Mouse (Mus musculus): ENCODE results near the gene Nphs1. TPM values are rescaled to one million over a fixed set of nuclear protein-coding genes. Genes with fewer than 3 reads are reported as not detected.

Nphs1 gene
- polyA plus RNA-seq, 1 experiment, result 30.9 TPM

DNA sequence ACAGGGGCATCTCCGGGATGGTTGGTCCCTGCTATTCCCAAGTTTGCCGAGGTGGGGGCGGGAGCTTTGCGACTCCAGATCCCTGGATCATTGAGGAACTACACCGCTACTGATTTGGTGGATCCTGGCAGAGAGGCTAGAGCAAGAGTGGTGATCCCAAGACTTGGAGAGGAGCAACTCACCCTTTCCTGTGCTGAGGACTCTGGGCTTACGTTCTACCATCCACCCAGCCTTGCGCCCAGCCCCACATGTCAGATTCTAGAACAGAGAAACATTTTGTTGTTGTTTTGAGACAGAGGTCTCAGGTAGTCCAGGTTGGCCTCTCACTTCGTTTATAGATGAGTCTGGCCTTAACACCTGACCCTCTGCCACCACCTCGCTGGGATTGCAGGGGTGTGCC is 35.6 kb upstream of the Nphs1 start:
- H3K4me1 ChIP-seq (ENCODE audit: control insufficient read depth, insufficient read depth, low read length), result no peaks in the 10 kb centered on the region

DNA sequence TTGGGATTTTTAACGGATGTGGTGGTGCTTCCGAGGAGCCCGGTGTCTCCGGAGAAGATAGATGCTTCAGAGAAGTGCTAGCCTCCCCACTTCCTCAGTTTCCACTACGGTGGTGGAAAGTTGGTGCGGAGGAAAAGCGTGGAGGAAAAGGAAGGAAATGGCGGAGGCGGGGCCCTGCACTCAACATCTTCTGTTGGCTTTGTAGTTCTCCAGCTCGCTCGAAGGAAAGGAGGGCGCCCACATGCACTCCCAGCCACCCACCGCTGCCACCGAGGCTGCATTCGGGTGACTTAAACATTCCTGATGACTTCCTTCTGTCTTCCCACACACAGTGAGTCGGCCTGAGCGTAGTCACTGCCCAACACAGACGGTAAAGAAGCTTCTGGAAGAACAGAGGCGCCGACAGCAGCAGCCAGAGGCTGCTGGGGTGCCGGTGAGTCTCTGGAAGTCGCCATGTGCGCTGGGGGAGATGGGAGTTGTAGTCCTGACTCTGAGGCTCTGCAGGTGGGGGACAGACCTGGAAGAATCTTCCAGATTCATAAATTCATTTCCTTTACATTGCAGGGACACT is 35.0 kb upstream of the Nphs1 start:
- Histone ChIP-seq H3K9ac (ENCODE audit: low read depth, poor library complexity, severe bottlenecking) (peak overlapping the region; percentile 82), H3K27ac (ENCODE audit: insufficient read depth, low read length) (0 out of 2 replicates have a peak overlapping the region, but pooled peaks have one; percentile 30)
- TF ChIP-seq CTCF (IDR thresholded peaks at IDR 0.05; ENCODE audit: low read depth, low read length) (no peak), EP300 (IDR thresholded peaks at IDR 0.05; ENCODE audit: insufficient read depth, low read depth, low read length) (no peak), POLR2A (IDR thresholded peaks at IDR 0.05; ENCODE audit: insufficient read depth, low read length) (no peak)

More for the DNA sequence above, 35.6 kb upstream of the Nphs1 start:
- Histone ChIP-seq H3K27ac (ENCODE audit: insufficient read depth, low read length) (peak overlapping the region; percentile 30; the same call in 1 of the 2 replicates), H3K36me3 (ENCODE audit: control insufficient read depth, insufficient read depth, low read length, poor library complexity, severe bottlenecking) (peaks cover 24% of the 10 kb centered on the region), H3K9ac (ENCODE audit: low read depth, poor library complexity, severe bottlenecking) (peak overlapping the region; percentile 82), H3K27me3 (ENCODE audit: control insufficient read depth, insufficient read depth, low read length, poor library complexity, severe bottlenecking) (no peaks in the 10 kb centered on the region), H3K9me3 (replicated peaks; ENCODE audit: control insufficient read depth, insufficient read depth, low read length, poor library complexity, severe bottlenecking) (no peaks in the 10 kb centered on the region), H3K4me3 (ENCODE audit: low read depth, low read length) (peak overlapping the region; percentile 71)
- TF ChIP-seq POLR2A (IDR thresholded peaks at IDR 0.05; ENCODE audit: insufficient read depth, low read length), result no peak
- TF ChIP-seq EP300 (IDR thresholded peaks at IDR 0.05; ENCODE audit: insufficient read depth, low read depth, low read length), result no peak
- no peak for TF ChIP-seq CTCF (IDR thresholded peaks at IDR 0.05; ENCODE audit: low read depth, low read length)

DNA sequence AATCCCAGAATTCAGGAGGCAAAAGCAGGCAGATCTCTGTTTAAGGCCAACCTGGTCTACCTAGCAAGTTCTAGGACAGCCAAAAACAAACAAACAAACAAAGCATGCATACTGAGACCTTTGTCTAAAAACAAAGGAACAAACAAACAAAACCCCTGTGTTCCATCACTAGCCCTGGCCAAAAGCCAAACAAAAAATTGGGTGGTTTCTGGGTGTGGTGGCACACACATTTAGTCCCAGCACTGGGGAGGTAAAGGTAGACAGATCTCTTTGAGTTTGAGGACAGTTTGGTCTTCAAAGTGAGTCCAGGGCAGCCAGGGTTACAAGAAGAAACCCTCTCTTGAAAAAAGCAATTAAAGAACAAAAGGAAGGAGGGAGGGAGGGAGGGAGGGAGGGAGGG is 28.8 kb upstream of the Nphs1 start:
- no peaks in the 10 kb centered on the region for H3K27me3 ChIP-seq (ENCODE audit: control insufficient read depth, insufficient read depth, low read length, poor library complexity, severe bottlenecking)
- no peak overlapping the region for H3K4me3 ChIP-seq (ENCODE audit: low read depth, low read length)
- no peak overlapping the region for H3K27ac ChIP-seq (ENCODE audit: insufficient read depth, low read length)
- no peak overlapping the region for H3K9ac ChIP-seq (ENCODE audit: low read depth, poor library complexity, severe bottlenecking)
- H3K4me1 ChIP-seq (ENCODE audit: control insufficient read depth, insufficient read depth, low read length), result peaks cover 2% of the 10 kb centered on the region
- peaks cover 31% of the 10 kb centered on the region for H3K36me3 ChIP-seq (ENCODE audit: control insufficient read depth, insufficient read depth, low read length, poor library complexity, severe bottlenecking)
- TF ChIP-seq POLR2A (IDR thresholded peaks at IDR 0.05; ENCODE audit: insufficient read depth, low read length) (no peak), EP300 (IDR thresholded peaks at IDR 0.05; ENCODE audit: insufficient read depth, low read depth, low read length) (no peak), CTCF (IDR thresholded peaks at IDR 0.05; ENCODE audit: low read depth, low read length) (no peak)
- H3K9me3 ChIP-seq (replicated peaks; ENCODE audit: control insufficient read depth, insufficient read depth, low read length, poor library complexity, severe bottlenecking), result no peaks in the 10 kb centered on the region

More for the DNA sequence above, 35.0 kb upstream of the Nphs1 start:
- no peaks in the 10 kb centered on the region for H3K27me3 ChIP-seq (ENCODE audit: control insufficient read depth, insufficient read depth, low read length, poor library complexity, severe bottlenecking)
- H3K9me3 ChIP-seq (replicated peaks; ENCODE audit: control insufficient read depth, insufficient read depth, low read length, poor library complexity, severe bottlenecking), result no peaks in the 10 kb centered on the region
- H3K4me3 ChIP-seq (ENCODE audit: low read depth, low read length), result peak overlapping the region; percentile 71
- H3K4me1 ChIP-seq (ENCODE audit: control insufficient read depth, insufficient read depth, low read length), result no peaks in the 10 kb centered on the region
- peaks cover 30% of the 10 kb centered on the region for H3K36me3 ChIP-seq (ENCODE audit: control insufficient read depth, insufficient read depth, low read length, poor library complexity, severe bottlenecking)

DNA sequence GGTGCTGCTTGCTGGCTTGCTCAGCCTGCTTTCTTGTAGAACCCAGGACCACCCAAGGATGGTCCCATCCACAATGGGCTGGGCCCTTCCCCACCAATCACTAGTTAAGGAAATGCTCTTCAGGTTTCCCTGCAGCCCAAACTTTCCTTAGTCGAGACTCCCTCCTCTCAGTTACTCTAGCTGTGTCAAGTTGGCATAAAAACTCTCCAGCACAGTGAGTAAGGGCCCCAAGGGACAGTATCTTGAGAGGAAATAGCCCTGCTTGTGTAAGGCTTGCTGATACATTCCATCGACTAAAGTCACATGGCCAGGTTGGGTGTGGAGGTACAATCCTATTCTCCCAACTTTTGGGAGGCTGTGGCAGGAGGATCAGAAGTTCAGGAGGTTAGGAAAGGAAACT is 27.9 kb upstream of the Nphs1 start:
- TF ChIP-seq CTCF (IDR thresholded peaks at IDR 0.05; ENCODE audit: low read depth, low read length) (no peak), EP300 (IDR thresholded peaks at IDR 0.05; ENCODE audit: insufficient read depth, low read depth, low read length) (no peak), POLR2A (IDR thresholded peaks at IDR 0.05; ENCODE audit: insufficient read depth, low read length) (no peak)
- H3K9me3 ChIP-seq (replicated peaks; ENCODE audit: control insufficient read depth, insufficient read depth, low read length, poor library complexity, severe bottlenecking), result no peaks in the 10 kb centered on the region
- peaks cover 27% of the 10 kb centered on the region for H3K36me3 ChIP-seq (ENCODE audit: control insufficient read depth, insufficient read depth, low read length, poor library complexity, severe bottlenecking)
- H3K4me1 ChIP-seq (ENCODE audit: control insufficient read depth, insufficient read depth, low read length), result peaks cover 2% of the 10 kb centered on the region
- H3K9ac ChIP-seq (ENCODE audit: low read depth, poor library complexity, severe bottlenecking), result no peak overlapping the region
- H3K27ac ChIP-seq (ENCODE audit: insufficient read depth, low read length), result no peak overlapping the region
- no peaks in the 10 kb centered on the region for H3K27me3 ChIP-seq (ENCODE audit: control insufficient read depth, insufficient read depth, low read length, poor library complexity, severe bottlenecking)
- H3K4me3 ChIP-seq (ENCODE audit: low read depth, low read length), result no peak overlapping the region

DNA sequence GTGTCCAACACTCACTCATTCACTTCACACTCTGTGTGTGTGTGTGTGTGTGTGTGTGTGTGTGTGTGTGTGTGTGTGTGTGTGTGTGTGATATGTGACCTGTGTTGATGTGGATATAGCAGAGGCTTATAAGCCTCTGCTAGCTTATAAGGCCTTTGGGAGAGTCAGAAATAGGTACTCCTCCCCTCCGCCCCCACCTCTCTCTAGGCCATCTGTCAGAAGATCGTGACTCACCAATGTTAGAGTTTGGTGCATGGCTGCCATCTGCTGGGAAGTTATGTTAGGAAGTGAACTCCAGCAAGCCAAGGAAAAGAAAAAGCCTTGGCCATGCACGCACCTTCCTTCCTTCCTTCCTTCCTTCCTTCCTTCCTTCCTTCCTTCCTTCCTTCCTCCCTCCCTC is 26.3 kb upstream of the Nphs1 start:
- Histone ChIP-seq H3K36me3 (ENCODE audit: control insufficient read depth, insufficient read depth, low read length, poor library complexity, severe bottlenecking) (peaks cover 17% of the 10 kb centered on the region), H3K9me3 (replicated peaks; ENCODE audit: control insufficient read depth, insufficient read depth, low read length, poor library complexity, severe bottlenecking) (no peaks in the 10 kb centered on the region), H3K4me1 (ENCODE audit: control insufficient read depth, insufficient read depth, low read length) (peaks cover 2% of the 10 kb centered on the region), H3K9ac (ENCODE audit: low read depth, poor library complexity, severe bottlenecking) (no peak overlapping the region), H3K27me3 (ENCODE audit: control insufficient read depth, insufficient read depth, low read length, poor library complexity, severe bottlenecking) (no peaks in the 10 kb centered on the region), H3K27ac (ENCODE audit: insufficient read depth, low read length) (no peak overlapping the region), H3K4me3 (ENCODE audit: low read depth, low read length) (no peak overlapping the region)
- TF ChIP-seq POLR2A (IDR thresholded peaks at IDR 0.05; ENCODE audit: insufficient read depth, low read length) (no peak), CTCF (IDR thresholded peaks at IDR 0.05; ENCODE audit: low read depth, low read length) (peak; percentile 24)

DNA sequence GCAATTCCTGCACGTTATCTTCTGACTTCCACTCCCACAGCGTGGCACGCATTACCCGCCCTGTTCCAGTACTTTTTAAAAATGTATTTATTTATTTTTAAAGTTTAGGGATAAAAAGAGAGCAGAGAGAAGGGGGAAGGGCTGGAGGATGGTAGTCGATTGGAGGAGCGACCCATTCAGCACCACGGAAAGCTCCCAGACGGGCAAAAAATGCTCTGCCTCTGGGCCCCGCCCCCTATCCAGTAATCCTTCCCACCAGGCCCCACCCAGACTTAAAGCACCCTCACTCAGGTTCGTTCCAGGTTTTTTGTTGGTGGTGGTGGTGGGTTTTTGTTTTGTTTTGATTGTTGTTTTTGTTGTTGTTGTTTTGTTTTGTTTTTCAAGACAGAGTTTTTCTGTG is 23.9 kb upstream of the Nphs1 start:
- Histone ChIP-seq H3K9ac (ENCODE audit: low read depth, poor library complexity, severe bottlenecking) (no peak overlapping the region), H3K4me1 (ENCODE audit: control insufficient read depth, insufficient read depth, low read length) (peaks cover 3% of the 10 kb centered on the region), H3K27ac (ENCODE audit: insufficient read depth, low read length) (peak overlapping the region; percentile 82), H3K36me3 (ENCODE audit: control insufficient read depth, insufficient read depth, low read length, poor library complexity, severe bottlenecking) (0 out of 2 replicates have a peak, but pooled peaks cover 3% of the 10 kb centered on the region), H3K27me3 (ENCODE audit: control insufficient read depth, insufficient read depth, low read length, poor library complexity, severe bottlenecking) (no peaks in the 10 kb centered on the region), H3K4me3 (ENCODE audit: low read depth, low read length) (no peak overlapping the region), H3K9me3 (replicated peaks; ENCODE audit: control insufficient read depth, insufficient read depth, low read length, poor library complexity, severe bottlenecking) (no peaks in the 10 kb centered on the region)
- TF ChIP-seq EP300 (IDR thresholded peaks at IDR 0.05; ENCODE audit: insufficient read depth, low read depth, low read length) (peak; percentile 56; the same call in 1 of the 2 replicates), CTCF (IDR thresholded peaks at IDR 0.05; ENCODE audit: low read depth, low read length) (no peak), POLR2A (IDR thresholded peaks at IDR 0.05; ENCODE audit: insufficient read depth, low read length) (no peak)

Data from ES-Bruce4 (cell line).